Mouse (Mus musculus) cerebellum, adult 2 months (tissue): ENCODE measurements around the gene Nsd1.

Experiments
- CTCF ChIP-seq: fragments of 200-500 bp; IDR thresholded peaks from 2 replicates; pipeline ENCODE4 v1.5.1; 2011; ENCODE audit warnings: low read depth, mild to moderate bottlenecking, control low read depth, low read length, moderate library complexity, borderline replicate concordance; ENCODE audit not compliant: insufficient read depth
- POLR2A ChIP-seq: fragments of 200-500 bp; IDR thresholded peaks from 2 replicates; pipeline ENCODE4 v1.6.1; 2011; ENCODE audit warnings: low read length, control low read depth, borderline replicate concordance; ENCODE audit not compliant: insufficient read depth

- TF ChIP-seq CTCF (no peak), POLR2A (no peak)
Measured at GRCm38 (mm10) chr13:55243205-55243604, 33.6 kb downstream of the Nsd1 start.
